In genomic region chr8:126825877-126826276, GRCm38 (mm10) we compare ENCODE assay signal across 8 mouse cellular contexts.
DNase-seq lines count a peak whose midpoint lies in the region; ATAC-seq and TF ChIP-seq lines count a peak whose summit lies in the region.

No protein-coding gene starts in this region.

- H3K36me3 ChIP-seq in hindbrain, embryonic 12.5 days, result no peaks in the 10 kb centered on the region
- H3K36me3 ChIP-seq in limb, embryonic 14.5 days (ENCODE audit: control insufficient read depth, insufficient read depth, low read length), result no peaks in the 10 kb centered on the region; the same call in 1 of the 2 replicates
- H3K36me3 ChIP-seq in neural tube, embryonic 13.5 days, result no peaks in the 10 kb centered on the region

- H3K9ac ChIP-seq in hindbrain, embryonic 12.5 days, result peak overlapping the region; percentile 38; the same call in 1 of the 2 replicates
- peak overlapping the region; percentile 34; the same call in 1 of the 2 replicates for H3K9ac ChIP-seq in limb, embryonic 14.5 days (ENCODE audit: low read depth, low read length, severe bottlenecking)
- H3K9ac ChIP-seq in neural tube, embryonic 13.5 days, result peak overlapping the region; percentile 68

- WGBS in hindbrain, embryonic 12.5 days, result 14% methylated on average over 3 of the region's 3 CpGs
- 17% methylated on average over 3 of the region's 3 CpGs for WGBS in limb, embryonic 14.5 days
- WGBS in neural tube, embryonic 13.5 days, result 14% methylated on average over 3 of the region's 3 CpGs

- peak; percentile 98 for DNase-seq in heart, adult 11 months
- DNase-seq in heart, adult 8-10 months (ENCODE audit: low spot score), result no peak
- DNase-seq in embryo, embryonic 9.5 days (ENCODE audit: extremely low spot score), result peak; percentile 80
- DNase-seq in limb, embryonic 14.5 days (ENCODE audit: low spot score), result peak; percentile 65
- no peak for DNase-seq in cerebellum, adult 8-10 months
- DNase-seq in cerebellum, adult 9-11 months, result no peak

- peak; percentile 83 for ATAC-seq in hindbrain, embryonic 12.5 days (ENCODE audit: low FRiP score)
- ATAC-seq in limb, embryonic 14.5 days (ENCODE audit: low FRiP score, low read depth), result no peak; the same call in 1 of the 2 replicates
- ATAC-seq in neural tube, embryonic 13.5 days (ENCODE audit: low read depth), result peak; percentile 82

- H3K4me2 ChIP-seq in hindbrain, embryonic 12.5 days (replicated peaks), result peak overlapping the region; percentile 28; the same call in 1 of the 2 replicates
- H3K4me2 ChIP-seq in limb, embryonic 14.5 days (replicated peaks; ENCODE audit: low read depth, low read length, severe bottlenecking), result peak overlapping the region; percentile 30; the same call in 1 of the 2 replicates
- H3K4me2 ChIP-seq in neural tube, embryonic 13.5 days, result peak overlapping the region; percentile 33

- no peak overlapping the region for H3K4me3 ChIP-seq in hindbrain, embryonic 12.5 days
- no peak overlapping the region for H3K4me3 ChIP-seq in limb, embryonic 14.5 days (replicated peaks; ENCODE audit: low read length)
- no peak overlapping the region for H3K4me3 ChIP-seq in neural tube, embryonic 13.5 days

- peaks cover 42% of the 10 kb centered on the region for H3K4me1 ChIP-seq in hindbrain, embryonic 12.5 days
- H3K4me1 ChIP-seq in limb, embryonic 14.5 days (ENCODE audit: control insufficient read depth, insufficient read depth, low read length), result peaks cover 64% of the 10 kb centered on the region
- peaks cover 57% of the 10 kb centered on the region for H3K4me1 ChIP-seq in neural tube, embryonic 13.5 days (replicated peaks)

- no peaks in the 10 kb centered on the region for H3K9me3 ChIP-seq in hindbrain, embryonic 12.5 days (replicated peaks)
- no peaks in the 10 kb centered on the region for H3K9me3 ChIP-seq in limb, embryonic 14.5 days (ENCODE audit: control insufficient read depth, low read length)
- no peaks in the 10 kb centered on the region for H3K9me3 ChIP-seq in neural tube, embryonic 13.5 days

- no peaks in the 10 kb centered on the region; the same call in 1 of the 2 replicates for H3K27me3 ChIP-seq in hindbrain, embryonic 12.5 days
- H3K27me3 ChIP-seq in limb, embryonic 14.5 days (ENCODE audit: control insufficient read depth, insufficient read depth, low read length), result no peaks in the 10 kb centered on the region
- no peaks in the 10 kb centered on the region for H3K27me3 ChIP-seq in neural tube, embryonic 13.5 days

- no peak for TF ChIP-seq POLR2A in limb, embryonic 14.5 days (IDR thresholded peaks at IDR 0.05; ENCODE audit: borderline replicate concordance, extremely low read depth, insufficient read depth, insufficient read length)

- peak overlapping the region; percentile 94 for H3K27ac ChIP-seq in hindbrain, embryonic 12.5 days
- H3K27ac ChIP-seq in limb, embryonic 14.5 days (replicated peaks; ENCODE audit: low read depth, low read length), result peak overlapping the region; percentile 96
- H3K27ac ChIP-seq in neural tube, embryonic 13.5 days (replicated peaks), result peak overlapping the region; percentile 97

Comparison
In these comparisons a context has a peak if more than half of its experiments do, and no peak if none do; other contexts are left out.
1. DNase-seq: peak in heart, adult 11 months (single experiment), embryo, embryonic 9.5 days (single experiment) and limb, embryonic 14.5 days (single experiment); none in heart, adult 8-10 months (single experiment), cerebellum, adult 8-10 months (single experiment) and cerebellum, adult 9-11 months (single experiment).
2. Peak in every context shown above with its lines, with median percentiles within 50 percentile points of each other: H3K27ac ChIP-seq, H3K4me2 ChIP-seq and H3K9ac ChIP-seq.